In genomic region chr12:103389348-103389727, GRCm38 (mm10) we compare ENCODE assay signal across 7 mouse cellular contexts. TPM values are rescaled to one million over a fixed set of nuclear protein-coding genes. Genes with fewer than 3 reads are reported as not detected.
A peak's percentile ranks its signal among the peaks of the same experiment; 100 is the strongest.
DNase-seq lines count a peak whose midpoint lies in the region; ATAC-seq and TF ChIP-seq lines count a peak whose summit lies in the region.

No protein-coding gene starts in this region.

- no peaks in the 10 kb centered on the region for H3K9me3 ChIP-seq in erythroblast, embryonic 14.5 days (ENCODE audit: control insufficient read depth, low read length)
- H3K9me3 ChIP-seq in limb, embryonic 14.5 days (ENCODE audit: control insufficient read depth, low read length) = no peaks in the 10 kb centered on the region
- H3K9me3 ChIP-seq in stomach, embryonic 15.5 days = no peaks in the 10 kb centered on the region

- no peaks in the 10 kb centered on the region; the same call in 1 of the 2 replicates for H3K27me3 ChIP-seq in erythroblast, embryonic 14.5 days (ENCODE audit: control insufficient read depth)
- H3K27me3 ChIP-seq in limb, embryonic 14.5 days (ENCODE audit: control insufficient read depth, insufficient read depth, low read length) = no peaks in the 10 kb centered on the region
- H3K27me3 ChIP-seq in stomach, embryonic 15.5 days (replicated peaks) = no peaks in the 10 kb centered on the region

- H3K4me1 ChIP-seq in erythroblast, embryonic 14.5 days (ENCODE audit: control insufficient read depth) = peaks cover 78% of the 10 kb centered on the region
- H3K4me1 ChIP-seq in limb, embryonic 14.5 days (ENCODE audit: control insufficient read depth, insufficient read depth, low read length) = peaks cover 7% of the 10 kb centered on the region; the same call in 1 of the 2 replicates
- H3K4me1 ChIP-seq in stomach, embryonic 15.5 days = no peaks in the 10 kb centered on the region

- H3K4me2 ChIP-seq in limb, embryonic 14.5 days (replicated peaks; ENCODE audit: low read depth, low read length, severe bottlenecking) = peak overlapping the region; percentile 73
- peak overlapping the region; percentile 92 for H3K4me2 ChIP-seq in stomach, embryonic 15.5 days

- 79% methylated on average over 2 of the region's 2 CpGs for WGBS in limb, embryonic 14.5 days
- WGBS in stomach, embryonic 15.5 days = 54% methylated on average over 2 of the region's 2 CpGs

- TF ChIP-seq POLR2A in limb, embryonic 14.5 days (IDR thresholded peaks at IDR 0.05; ENCODE audit: borderline replicate concordance, extremely low read depth, insufficient read depth, insufficient read length) = no peak

- H3K4me3 ChIP-seq in erythroblast, embryonic 14.5 days (replicated peaks) = peak overlapping the region; percentile 79
- H3K4me3 ChIP-seq in limb, embryonic 14.5 days (replicated peaks; ENCODE audit: low read length) = peak overlapping the region; percentile 73
- peak overlapping the region; percentile 78 for H3K4me3 ChIP-seq in stomach, embryonic 15.5 days (replicated peaks)

- peak overlapping the region; percentile 90 for H3K9ac ChIP-seq in limb, embryonic 14.5 days (ENCODE audit: low read depth, low read length, severe bottlenecking)
- peak overlapping the region; percentile 66 for H3K9ac ChIP-seq in stomach, embryonic 15.5 days

- no peak for ATAC-seq in limb, embryonic 14.5 days (ENCODE audit: low FRiP score, low read depth)
- no peak for ATAC-seq in stomach, embryonic 15.5 days (ENCODE audit: insufficient read depth, low FRiP score, low read depth)

- H3K36me3 ChIP-seq in erythroblast, embryonic 14.5 days (ENCODE audit: control insufficient read depth) = peaks cover 41% of the 10 kb centered on the region
- H3K36me3 ChIP-seq in limb, embryonic 14.5 days (ENCODE audit: control insufficient read depth, insufficient read depth, low read length) = no peaks in the 10 kb centered on the region
- no peaks in the 10 kb centered on the region for H3K36me3 ChIP-seq in stomach, embryonic 15.5 days

- peak; percentile 41 for DNase-seq in spleen, adult 12 weeks (ENCODE audit: low spot score)
- DNase-seq in spleen, postnatal 36 days (ENCODE audit: low spot score in 2 of 2) = no peak
- DNase-seq in limb, embryonic 14.5 days (ENCODE audit: low spot score) = no peak
- DNase-seq in layer of hippocampus, postnatal 10 days (ENCODE audit: low spot score in 2 of 2) = no peak
- no peak for DNase-seq in urinary bladder, postnatal 14 days (ENCODE audit: low spot score)

- no peak overlapping the region for H3K27ac ChIP-seq in limb, embryonic 14.5 days (replicated peaks; ENCODE audit: low read depth, low read length)
- H3K27ac ChIP-seq in stomach, embryonic 15.5 days = no peak overlapping the region

RNA-seq across cellular contexts. Expression of gene Otub2, which starts 0.9 kb away (rescaled TPM):
- 1.5 and 1.9 TPM in 2 replicates for polyA plus RNA-seq in erythroblast, embryonic 14.5 days (2012)
- polyA plus RNA-seq in limb, embryonic 14.5 days (2012; rRNA removed) = 9.5 and 10.5 TPM in 2 replicates
- 13.2 and 14.0 TPM in 2 replicates for polyA plus RNA-seq in limb, embryonic 14.5 days (2014; fragmentation: Nextera tagmentation; extraction: Ambion mirVana)
- polyA plus RNA-seq in stomach, embryonic 15.5 days (2015; fragmentation: Nextera tagmentation; extraction: Ambion mirVana) = 7.3 and 9.2 TPM in 2 replicates
- total RNA-seq in layer of hippocampus, postnatal 10 days (2021) = 10 to 100 TPM; 32.5 to 33.5 TPM

RNA-seq across cellular contexts. Expression of gene 9330161L09Rik, which starts 18.3 kb away (rescaled TPM):
- not detected in 2 replicates for polyA plus RNA-seq in erythroblast, embryonic 14.5 days (2012)
- polyA plus RNA-seq in limb, embryonic 14.5 days (2012; rRNA removed) = 0.47 and 1.0 TPM in 2 replicates
- polyA plus RNA-seq in limb, embryonic 14.5 days (2014; fragmentation: Nextera tagmentation; extraction: Ambion mirVana) = 0.32 and 0.68 TPM in 2 replicates
- polyA plus RNA-seq in stomach, embryonic 15.5 days (2015; fragmentation: Nextera tagmentation; extraction: Ambion mirVana) = 0.18 and 0.49 TPM in 2 replicates
- total RNA-seq in layer of hippocampus, postnatal 10 days (2021) = 1 to 10 TPM; 2.5 to 2.8 TPM

RNA-seq across cellular contexts. Expression of gene Asb2, which starts 33.5 kb away (rescaled TPM):
- polyA plus RNA-seq in erythroblast, embryonic 14.5 days (2012) = 0.14 and 0.16 TPM in 2 replicates
- polyA plus RNA-seq in limb, embryonic 14.5 days (2012; rRNA removed) = 13.8 and 18.2 TPM in 2 replicates
- 7.4 and 11.7 TPM in 2 replicates for polyA plus RNA-seq in limb, embryonic 14.5 days (2014; fragmentation: Nextera tagmentation; extraction: Ambion mirVana)
- 16.7 and 18.7 TPM in 2 replicates for polyA plus RNA-seq in stomach, embryonic 15.5 days (2015; fragmentation: Nextera tagmentation; extraction: Ambion mirVana)
- total RNA-seq in layer of hippocampus, postnatal 10 days (2021) = 1 to 10 TPM; 1.8 to 2.6 TPM

RNA-seq across cellular contexts. Expression of gene Ddx24, which starts 36.3 kb away (rescaled TPM):
- 1.9 and 3.5 TPM in 2 replicates for polyA plus RNA-seq in erythroblast, embryonic 14.5 days (2012)
- polyA plus RNA-seq in limb, embryonic 14.5 days (2012; rRNA removed) = 44.1 and 53.2 TPM in 2 replicates
- polyA plus RNA-seq in limb, embryonic 14.5 days (2014; fragmentation: Nextera tagmentation; extraction: Ambion mirVana) = 81.5 and 91.3 TPM in 2 replicates
- 91.9 and 105 TPM in 2 replicates for polyA plus RNA-seq in stomach, embryonic 15.5 days (2015; fragmentation: Nextera tagmentation; extraction: Ambion mirVana)
- 100 to 1,000 TPM; 163 to 172 TPM for total RNA-seq in layer of hippocampus, postnatal 10 days (2021)

RNA-seq across cellular contexts. Expression of gene Ifi27, which starts 44.7 kb away (rescaled TPM):
- 0.08 TPM in 1 of 2 replicates, not detected in the other for polyA plus RNA-seq in erythroblast, embryonic 14.5 days (2012)
- polyA plus RNA-seq in limb, embryonic 14.5 days (2012; rRNA removed) = 87.1 and 100 TPM in 2 replicates
- polyA plus RNA-seq in limb, embryonic 14.5 days (2014; fragmentation: Nextera tagmentation; extraction: Ambion mirVana) = 49.5 and 50.5 TPM in 2 replicates
- 46.7 and 53.3 TPM in 2 replicates for polyA plus RNA-seq in stomach, embryonic 15.5 days (2015; fragmentation: Nextera tagmentation; extraction: Ambion mirVana)
- 10 to 100 TPM; 41.7 to 46.5 TPM for total RNA-seq in layer of hippocampus, postnatal 10 days (2021)
